Mouse (Mus musculus) small intestine, adult 2 months (tissue): ENCODE results near the gene Gpc6.

Source experiments
- CTCF ChIP-seq: fragments of 200-500 bp; IDR thresholded peaks from 2 replicates; pipeline ENCODE4 v1.5.1; 2012; ENCODE audit warnings: low read depth, mild to moderate bottlenecking, control low read depth, inconsistent platforms, low read length, moderate library complexity, mixed read lengths; ENCODE audit not compliant: insufficient replicate concordance, insufficient read length; ENCODE audit errors: extremely low read depth
- POLR2A ChIP-seq: fragments of 200-500 bp; IDR thresholded peaks from 2 replicates; pipeline ENCODE4 v1.6.1; 2012; ENCODE audit warnings: low read depth, mild to moderate bottlenecking, control low read depth, inconsistent platforms, low read length, moderate library complexity

DNA sequence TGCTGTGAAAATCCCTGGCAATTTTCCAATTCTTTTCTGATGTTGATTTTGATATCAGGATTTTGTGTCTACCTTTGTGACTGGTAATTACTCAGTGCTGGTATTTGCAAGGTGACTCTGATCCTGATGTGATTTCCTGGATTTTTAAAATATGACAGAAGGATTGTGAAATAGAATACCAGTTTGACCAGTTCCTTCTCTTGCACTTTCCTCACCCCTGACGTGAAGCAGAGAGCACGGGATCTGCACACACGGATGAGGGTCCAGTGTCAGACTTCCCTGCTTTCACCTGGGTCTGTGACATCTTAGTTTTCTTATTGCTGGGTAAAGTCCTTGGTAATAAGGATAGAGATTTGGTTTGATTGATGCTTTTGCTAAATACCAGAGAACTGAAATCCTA, 232.3 kb downstream of the Gpc6 start:
- no peak for TF ChIP-seq CTCF
- TF ChIP-seq POLR2A: no peak
